Comparison of ENCODE assay signal across 12 mouse cellular contexts in the genomic region with DNA sequence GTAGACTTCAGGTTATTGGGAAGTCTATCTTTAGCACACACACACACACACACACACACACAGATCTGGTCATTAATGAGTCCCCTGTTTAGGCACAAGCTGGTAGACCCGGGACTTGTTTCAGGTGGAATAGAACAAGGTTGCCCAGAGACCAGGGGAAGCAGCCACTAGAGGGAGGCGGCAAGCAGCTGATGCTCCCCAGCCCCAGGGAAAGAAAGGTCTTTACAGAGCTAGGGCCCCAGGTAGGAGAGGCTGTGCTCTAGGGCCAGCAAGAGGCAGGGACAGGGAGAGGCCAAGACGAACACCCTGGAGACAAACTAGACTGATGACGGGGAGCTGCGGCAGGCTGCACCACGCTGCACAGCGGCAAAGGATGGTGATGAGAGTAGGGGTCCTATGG.
DNase-seq lines count a peak whose midpoint lies in the region; ATAC-seq and TF ChIP-seq lines count a peak whose summit lies in the region.
"Had no signal": no experiment of that assay in that cellular context is flagged by ENCODE, and none has a peak within 500 bp of the region (broad histone marks: within the 10 kb centered on the region; RNA-seq: fewer than 3 reads in every experiment).

No protein-coding gene starts in this region.

- no peaks in the 10 kb centered on the region for H3K27me3 ChIP-seq in heart, embryonic 14.5 days (ENCODE audit: control insufficient read depth, insufficient read depth, low read length)
- no peaks in the 10 kb centered on the region for H3K27me3 ChIP-seq in lung, embryonic 14.5 days (ENCODE audit: insufficient read depth, low read length)
- H3K27me3 ChIP-seq: hindbrain, embryonic 15.5 days; lung, embryonic 15.5 days had no signal

- DNase-seq in heart, postnatal 14 days: no peak
- DNase-seq in lung, embryonic 14.5 days: peak; percentile 45
- DNase-seq in lung, postnatal 10 days: no peak
- DNase-seq in brain, adult 2 months (ENCODE audit: low read depth, low spot score): peak; percentile 46
- DNase-seq in thymus, postnatal 14 days: peak; percentile 45
- DNase-seq: cerebellum, adult 8-10 months; right cerebral cortex, postnatal 14 days had no signal

- H3K36me3 ChIP-seq in heart, embryonic 14.5 days (ENCODE audit: control insufficient read depth, insufficient read depth, low read length): peaks cover 100% of the 10 kb centered on the region
- peaks cover 81% of the 10 kb centered on the region for H3K36me3 ChIP-seq in lung, embryonic 14.5 days (ENCODE audit: insufficient read depth)
- H3K36me3 ChIP-seq: hindbrain, embryonic 15.5 days had no signal

- no peak for ATAC-seq in heart, embryonic 14.5 days (ENCODE audit: insufficient number of reproducible peaks, insufficient read depth, low FRiP score, low read depth)
- no peak for ATAC-seq in lung, embryonic 14.5 days (ENCODE audit: insufficient read depth)
- ATAC-seq in erythroid progenitor cell, adult 5-6 weeks (replicated peaks; ENCODE audit: low FRiP score, poor library complexity, severe bottlenecking): no peak

- WGBS in heart, embryonic 14.5 days: 53% methylated on average over 7 of the region's 7 CpGs
- WGBS in lung, embryonic 14.5 days: 50% methylated on average over 7 of the region's 7 CpGs

- intact Hi-C loops in heart, postnatal 14 days (cut with DNase I): loop anchor here (5.0 kb wide), 1 partner anchor 46 kb away; no protein-coding TSS in a partner anchor

- peak; percentile 60 for TF ChIP-seq CTCF in lung, embryonic 14.5 days (IDR thresholded peaks at IDR 0.05; ENCODE audit: low read depth)

- H3K27ac ChIP-seq in heart, embryonic 14.5 days (replicated peaks in 1 of 2; ENCODE audit: control insufficient read depth in 1 of 2, insufficient read depth in 1 of 2, low read depth in 2 of 2, low read length in 2 of 2): 0 out of 4 replicates have a peak overlapping the region, but pooled peaks of 1 of the 2 experiments have one; percentile 17
- H3K27ac ChIP-seq in lung, embryonic 14.5 days (ENCODE audit: low read depth): no peak overlapping the region
- H3K27ac ChIP-seq: hindbrain, embryonic 15.5 days; lung, embryonic 15.5 days had no signal

- no peaks in the 10 kb centered on the region for H3K9me3 ChIP-seq in heart, embryonic 14.5 days (ENCODE audit: control insufficient read depth, low read length)
- no peaks in the 10 kb centered on the region for H3K9me3 ChIP-seq in lung, embryonic 14.5 days (ENCODE audit: low read depth, low read length)
- H3K9me3 ChIP-seq: hindbrain, embryonic 15.5 days; lung, embryonic 15.5 days had no signal

- no peak overlapping the region for H3K4me2 ChIP-seq in heart, embryonic 14.5 days (ENCODE audit: low read length)
- H3K4me2 ChIP-seq in lung, embryonic 14.5 days: no peak overlapping the region
- H3K4me2 ChIP-seq: hindbrain, embryonic 15.5 days; lung, embryonic 15.5 days had no signal

- peaks cover 12 to 52% of the 10 kb centered on the region in 2 experiments for H3K4me1 ChIP-seq in heart, embryonic 14.5 days (ENCODE audit: control insufficient read depth in 2 of 2, insufficient read depth in 2 of 2, low read length in 2 of 2)
- H3K4me1 ChIP-seq in lung, embryonic 14.5 days (ENCODE audit: insufficient read depth): no peaks in the 10 kb centered on the region; the same call in 1 of the 2 replicates
- H3K4me1 ChIP-seq: hindbrain, embryonic 15.5 days had no signal

- H3K9ac ChIP-seq in heart, embryonic 14.5 days (ENCODE audit: low read length): 0 out of 2 replicates have a peak overlapping the region, but pooled peaks have one; percentile 16
- no peak overlapping the region for H3K9ac ChIP-seq in lung, embryonic 14.5 days
- H3K9ac ChIP-seq: hindbrain, embryonic 15.5 days; lung, embryonic 15.5 days had no signal

- H3K4me3 ChIP-seq in heart, embryonic 14.5 days (ENCODE audit: control insufficient read depth in 1 of 2, insufficient read depth in 1 of 2, low read depth in 1 of 2, low read length in 2 of 2): no peak overlapping the region
- H3K4me3 ChIP-seq in lung, embryonic 14.5 days (ENCODE audit: low read depth, low read length): no peak overlapping the region
- H3K4me3 ChIP-seq: hindbrain, embryonic 15.5 days; lung, embryonic 15.5 days; myocyte had no signal

Comparison
In these comparisons a context has a peak if more than half of its experiments do, and no peak if none do; other contexts are left out.
1. DNase-seq: peak in lung, embryonic 14.5 days (single experiment), brain, adult 2 months (single experiment) and thymus, postnatal 14 days (single experiment); none in heart, postnatal 14 days (0 of 2) and lung, postnatal 10 days (single experiment).